Mouse (Mus musculus) monocyte, adult 2 months (primary cell): ENCODE data around the gene Enpp7.

Source experiments
- DNase-seq, 2 experiments: peaks; one replicate each; pipeline ENCODE4 v3.0.0; 2022; ENCODE audit warnings: low spot score in 2 of 2, low read depth in 1 of 2

Enpp7 gene

DNA sequence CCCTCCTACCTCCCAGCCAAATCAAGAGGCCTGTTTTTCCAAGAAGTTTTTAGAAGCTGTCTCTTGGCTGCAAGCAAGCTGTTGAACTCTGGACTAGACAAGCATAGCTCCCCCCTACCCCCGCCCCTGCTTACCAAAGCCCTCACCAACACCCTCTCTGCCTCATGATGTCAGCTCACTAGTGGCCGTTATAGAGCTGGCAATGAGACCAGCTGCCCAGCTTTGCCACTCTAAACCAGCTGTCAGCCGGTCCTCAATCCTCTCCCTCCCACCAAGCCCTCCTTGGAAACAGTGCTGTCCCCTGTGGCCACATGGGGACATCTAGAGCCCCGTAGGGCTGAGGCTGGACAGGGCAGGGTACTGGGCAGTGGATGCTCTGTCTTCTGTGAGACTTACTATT is 7.5 kb downstream of the Enpp7 start:
- no peak for DNase-seq

DNA sequence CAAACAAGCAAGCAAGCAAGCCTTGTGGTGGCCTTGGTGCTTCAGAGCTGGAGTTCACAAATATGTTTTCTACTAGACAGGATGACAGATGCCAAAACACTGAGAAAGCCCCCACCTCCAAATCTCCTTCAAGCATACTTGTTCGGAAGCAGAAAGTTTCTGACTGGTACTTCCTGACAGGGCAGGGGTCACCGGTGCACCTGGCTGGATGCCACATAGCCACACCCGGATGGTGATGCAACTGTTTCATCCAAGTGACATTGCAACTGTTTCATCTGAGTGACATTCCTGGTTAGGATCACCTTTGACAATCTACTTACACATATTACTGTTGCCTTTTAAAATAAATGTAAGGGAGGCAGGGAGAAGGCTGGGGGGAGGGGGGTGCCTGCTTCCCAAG is 9.2 kb downstream of the Enpp7 start:
- no peak for DNase-seq

DNA sequence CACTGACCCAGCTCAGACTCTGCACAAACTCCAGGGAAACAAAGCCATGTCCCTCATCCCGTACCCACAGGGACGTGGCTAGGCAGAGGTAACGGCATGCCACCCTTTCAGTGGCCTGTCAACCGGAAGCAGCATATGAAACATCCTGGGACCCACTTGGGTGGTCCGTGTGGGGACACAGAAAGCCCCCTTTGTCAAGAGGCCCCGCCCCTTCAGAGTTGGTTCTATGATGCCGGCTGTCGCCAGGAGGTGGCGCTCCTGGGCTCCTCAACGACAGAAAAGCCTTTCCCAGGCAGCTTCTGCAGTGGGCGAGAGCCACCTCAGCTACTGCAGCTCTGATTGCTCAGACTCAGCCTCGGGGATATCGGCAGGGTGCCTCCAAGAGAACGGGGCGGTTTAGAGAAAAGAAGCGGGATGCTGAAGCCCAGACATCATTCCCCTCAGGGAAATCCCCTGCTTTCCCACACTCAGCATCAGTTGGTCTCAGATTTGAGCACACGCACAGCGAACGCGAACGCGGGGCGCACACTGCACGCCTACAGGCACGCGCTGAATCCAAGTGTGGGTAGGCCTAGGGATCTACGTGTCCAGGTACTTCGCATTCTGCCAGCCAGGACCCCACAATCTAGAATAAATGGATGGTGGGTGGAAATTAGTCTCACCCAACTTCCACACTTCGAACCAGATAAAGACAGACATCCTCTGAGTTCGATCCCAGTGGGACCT is 10.7 kb downstream of the Enpp7 start:
- peak in 1 of 2 experiments; percentile 54 for DNase-seq

DNA sequence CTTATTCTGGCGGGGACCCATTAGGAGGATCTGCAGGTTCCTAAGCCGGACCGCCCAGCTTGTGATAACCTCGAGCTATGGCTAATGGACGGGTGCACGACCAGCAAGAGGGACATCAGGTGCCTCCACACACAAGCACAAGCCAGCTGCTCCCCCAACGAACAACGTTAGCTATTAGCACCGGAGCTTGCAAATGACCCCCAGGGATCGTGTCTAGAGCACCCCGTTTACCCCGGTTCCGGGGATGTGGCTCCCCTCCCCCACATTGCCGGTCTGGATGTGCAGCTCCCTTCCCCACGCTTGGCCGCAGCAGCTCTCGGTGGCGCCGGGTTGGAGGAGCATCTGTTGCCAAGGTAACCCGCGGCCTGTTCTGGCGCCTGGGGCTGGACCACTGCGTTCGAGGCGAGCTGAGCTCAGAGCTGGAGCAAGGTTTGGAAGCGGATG is 11.4 kb downstream of the Enpp7 start:
- DNase-seq: no peak

DNA sequence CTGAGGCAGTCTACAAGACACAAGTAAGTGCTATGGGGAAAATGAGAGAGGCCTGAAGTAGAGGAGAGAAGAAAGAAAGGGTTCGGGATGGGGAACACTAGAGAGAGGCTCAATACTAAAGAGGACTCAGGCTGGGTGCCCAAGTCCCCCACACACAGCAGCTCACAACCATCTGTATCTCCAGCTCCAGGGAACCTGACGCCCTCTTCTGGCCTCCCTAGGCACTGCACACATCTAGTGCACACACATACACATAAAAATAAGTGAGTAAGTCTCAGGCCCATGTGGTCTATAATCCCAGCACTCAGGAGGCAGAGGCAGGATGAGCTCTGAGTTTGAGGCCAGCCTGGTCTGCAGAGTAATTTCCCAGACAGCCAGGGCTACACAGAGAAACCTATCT is 12.9 kb downstream of the Enpp7 start:
- no peak for DNase-seq

DNA sequence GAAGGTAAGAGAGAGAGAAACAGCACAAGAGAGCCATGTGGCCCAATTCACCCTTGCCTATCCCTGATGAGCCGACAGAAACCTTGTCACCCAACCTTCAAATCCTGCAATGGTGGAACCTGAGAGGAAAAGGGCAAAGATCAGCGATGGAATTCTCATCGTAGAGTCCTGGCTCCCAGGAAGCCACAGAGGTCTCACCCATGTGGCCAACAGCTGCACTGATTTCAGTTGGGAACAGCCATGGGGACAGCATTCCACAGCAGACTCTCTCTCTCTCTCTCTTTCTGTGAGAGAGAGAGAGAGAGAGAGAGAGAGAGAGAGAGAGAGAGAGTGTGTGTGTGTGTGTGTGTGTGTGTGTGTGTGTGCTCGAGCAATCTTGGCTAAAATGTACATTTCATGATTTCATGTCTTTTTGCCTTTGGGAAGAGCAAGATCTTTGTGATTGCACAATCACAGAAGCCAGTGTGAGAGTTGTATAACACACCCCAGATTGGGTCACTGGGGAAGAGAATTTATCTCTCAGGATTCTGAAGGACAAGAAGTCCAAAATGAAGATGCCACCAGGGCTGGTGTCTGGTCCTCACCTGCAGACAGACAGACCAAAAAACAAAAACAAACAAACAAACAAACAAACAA is 13.6 kb downstream of the Enpp7 start:
- no peak for DNase-seq

DNA sequence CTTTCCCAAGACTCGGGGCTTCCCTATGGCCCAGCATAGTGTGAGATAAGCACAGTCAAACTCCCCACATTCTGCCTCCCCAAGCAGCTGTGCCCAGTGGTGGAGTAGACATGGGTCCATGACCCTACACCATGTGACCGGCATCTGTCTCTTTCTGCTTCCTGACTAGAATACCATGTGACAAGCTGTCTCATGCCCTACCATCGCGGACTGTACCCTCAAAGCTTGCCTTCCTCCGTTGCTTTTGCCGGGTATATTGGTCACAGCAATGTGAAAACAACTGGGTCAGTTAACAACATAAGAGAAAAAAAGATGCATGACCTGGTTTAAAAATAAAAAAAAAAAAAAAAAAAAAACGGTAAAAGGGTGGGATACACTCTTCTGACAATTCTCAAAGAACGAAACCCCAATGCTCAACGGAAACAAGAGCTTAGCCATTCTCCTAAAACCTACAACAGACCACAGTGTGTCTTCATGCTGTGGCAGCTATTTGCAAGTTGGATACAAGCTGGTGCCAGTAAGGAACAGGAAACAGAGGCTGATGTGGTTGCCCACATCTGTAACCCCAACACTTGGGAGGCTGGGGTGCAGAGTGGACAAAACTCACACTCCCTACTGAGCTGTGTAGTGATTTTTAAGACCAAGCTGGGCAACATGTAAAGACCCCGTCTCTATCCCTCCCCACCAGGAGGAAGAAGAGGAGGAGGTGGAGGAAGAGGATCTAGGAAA is 17.7 kb downstream of the Enpp7 start:
- no peak for DNase-seq

DNA sequence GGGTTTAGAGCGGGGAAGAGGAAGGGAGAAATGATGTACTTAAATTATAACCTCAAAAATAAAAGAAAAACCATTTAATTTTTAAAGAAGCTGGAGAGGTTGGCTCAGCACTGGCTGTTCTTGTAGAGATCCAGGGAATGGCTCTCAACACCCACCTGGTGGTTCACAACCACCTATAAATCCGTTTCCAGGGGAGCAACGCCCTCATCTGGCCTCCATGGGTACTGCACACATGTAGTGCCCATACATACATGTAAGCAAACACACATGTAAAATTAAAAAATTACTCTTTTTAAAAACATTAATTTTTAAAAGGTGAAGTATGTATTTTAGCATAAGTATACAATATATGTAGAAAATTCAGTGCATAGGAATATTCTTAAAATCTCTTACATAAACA is 18.5 kb downstream of the Enpp7 start:
- DNase-seq: no peak

DNA sequence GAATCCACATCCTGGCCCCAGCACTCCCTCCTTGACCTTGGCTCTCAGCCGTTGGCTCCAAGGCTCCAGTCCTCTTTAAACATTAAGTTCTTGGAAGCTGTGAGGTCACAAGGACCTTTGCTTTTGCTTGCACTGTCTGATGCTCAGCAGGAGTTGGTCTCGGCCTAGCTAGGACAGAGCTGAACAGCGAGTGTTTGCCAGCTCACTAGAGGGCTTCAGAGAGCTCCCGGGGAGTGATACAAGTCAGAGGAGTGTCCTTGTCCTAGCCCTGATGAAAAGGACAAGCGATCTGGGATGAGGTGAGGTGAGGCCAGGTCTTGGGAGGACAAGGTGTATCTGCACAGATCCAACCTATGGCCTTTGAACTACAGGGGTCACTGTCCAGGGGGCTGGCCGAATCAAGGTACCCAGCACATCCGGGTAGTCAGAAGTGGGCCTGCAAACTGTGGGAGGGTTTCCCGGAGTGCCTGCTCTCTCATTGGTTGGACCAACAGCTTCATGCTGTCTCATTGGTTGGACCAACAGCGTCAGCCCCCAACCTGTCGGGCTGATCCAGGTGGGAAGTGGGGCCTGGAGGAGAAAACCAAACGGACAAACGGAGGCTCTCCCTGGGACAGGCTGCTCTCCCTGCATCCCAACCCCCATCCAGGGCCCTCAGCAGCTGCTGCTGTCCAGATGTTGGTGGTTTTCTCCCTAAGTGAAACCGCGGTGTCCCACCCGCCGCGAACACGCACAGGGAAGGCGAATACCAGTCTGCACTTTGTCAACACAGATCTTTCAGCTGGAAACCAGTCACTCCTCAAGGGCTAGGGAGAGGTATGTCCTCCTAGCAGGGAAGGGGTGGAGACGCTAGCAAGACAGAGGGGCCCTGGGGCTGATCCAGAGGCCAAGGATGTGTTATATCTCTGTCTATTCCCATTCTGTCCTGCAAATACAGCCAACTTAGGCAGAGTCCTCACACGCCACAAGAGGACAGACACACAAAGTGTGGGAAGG is 19.8 kb downstream of the Enpp7 start:
- no peak for DNase-seq

DNA sequence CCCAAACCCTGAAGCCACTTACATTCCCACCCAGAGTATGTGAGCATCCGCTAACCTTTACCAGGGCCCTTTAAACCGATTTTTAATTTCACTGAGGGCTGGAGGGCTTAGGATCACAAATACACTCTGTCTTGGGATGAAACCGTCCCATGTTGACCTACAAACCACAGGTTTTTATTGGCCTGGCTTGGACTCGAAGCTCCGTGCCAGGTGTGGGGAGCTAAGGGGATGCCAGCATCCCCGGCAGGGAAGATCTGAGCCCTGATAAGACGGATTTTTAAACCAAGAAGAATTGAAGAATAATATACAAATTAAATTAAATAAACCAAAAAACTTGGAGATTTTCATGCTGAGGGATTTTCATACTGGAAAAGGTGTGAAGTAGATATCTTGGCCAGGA is 26.5 kb downstream of the Enpp7 start:
- no peak for DNase-seq

DNA sequence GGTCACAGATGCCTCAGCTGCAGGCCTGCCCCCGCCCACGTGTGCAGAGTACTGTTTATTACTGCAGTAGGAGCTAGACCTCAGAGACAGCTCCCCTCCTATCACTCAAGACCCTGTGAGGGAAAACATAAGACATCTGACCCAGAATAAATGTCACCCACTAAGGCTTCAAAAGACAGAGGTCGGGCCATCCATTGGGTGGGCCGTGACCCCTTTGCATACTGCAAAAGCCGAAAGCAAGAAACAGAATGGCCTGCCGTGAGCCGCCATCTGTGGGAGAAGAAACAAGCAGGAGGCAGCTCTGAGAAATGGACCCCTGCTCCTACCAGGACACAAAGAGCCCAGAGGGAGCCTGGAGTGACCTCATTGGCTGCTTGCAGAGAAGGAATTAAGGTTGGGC is 29.5 kb downstream of the Enpp7 start:
- DNase-seq: no peak

DNA sequence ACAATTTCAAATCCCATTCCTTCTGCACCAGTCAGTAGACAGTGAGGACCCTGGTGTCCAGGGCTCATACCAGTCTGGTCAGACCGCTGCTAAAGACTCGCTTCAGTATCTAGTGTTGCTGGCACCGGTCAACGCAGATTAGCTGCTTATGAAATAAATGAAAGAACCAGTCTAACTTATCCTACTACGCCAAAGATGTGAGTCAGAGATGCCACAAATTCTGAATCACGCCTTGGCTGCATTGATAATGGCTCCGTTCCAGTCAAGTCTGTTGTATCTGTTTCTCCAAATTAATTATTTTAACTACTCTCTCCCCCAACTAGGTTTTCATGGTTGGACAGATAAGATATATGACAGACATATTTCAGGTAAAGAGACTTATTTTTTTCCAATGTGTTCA is 33.2 kb downstream of the Enpp7 start:
- no peak for DNase-seq

DNA sequence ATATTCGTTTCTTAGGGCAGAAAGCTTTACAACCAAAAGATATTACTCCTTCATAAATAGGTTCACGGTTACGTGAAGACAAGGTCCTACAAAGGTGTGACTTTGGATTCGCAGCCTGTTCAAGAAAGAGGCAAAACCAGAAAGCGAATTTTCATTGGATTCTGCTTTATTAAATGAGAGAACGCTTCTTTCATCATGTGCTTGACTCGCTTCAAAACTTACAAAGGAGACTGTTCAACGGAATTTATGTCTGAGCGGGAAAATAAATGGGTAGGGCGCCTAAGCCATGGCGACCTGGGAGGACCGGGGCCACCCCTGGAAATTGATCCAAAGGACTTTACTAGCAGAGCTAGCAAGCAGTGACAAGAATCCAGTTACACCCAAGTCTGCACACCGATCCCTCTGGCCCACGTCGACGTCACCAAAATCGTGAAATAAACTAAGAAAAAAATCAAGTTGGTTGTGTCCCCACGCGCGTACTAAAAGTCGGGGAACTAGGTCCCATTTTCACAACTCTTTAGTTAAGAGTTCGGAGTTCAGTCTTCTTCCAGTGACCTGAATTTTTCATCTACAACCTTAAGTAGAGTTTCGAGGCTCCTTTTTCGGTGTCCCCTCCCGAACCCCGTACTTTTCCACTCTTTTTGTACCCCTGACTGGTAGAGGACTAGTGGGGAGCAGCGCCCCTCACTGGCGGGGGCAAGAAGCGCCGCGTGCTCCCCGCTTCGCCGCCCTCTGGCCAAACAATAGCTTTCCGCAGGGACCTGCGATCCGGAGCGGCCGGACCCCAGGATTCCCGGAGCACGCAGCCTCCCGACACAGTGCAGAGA is 34.3 kb downstream of the Enpp7 start:
- DNase-seq: no peak

DNA sequence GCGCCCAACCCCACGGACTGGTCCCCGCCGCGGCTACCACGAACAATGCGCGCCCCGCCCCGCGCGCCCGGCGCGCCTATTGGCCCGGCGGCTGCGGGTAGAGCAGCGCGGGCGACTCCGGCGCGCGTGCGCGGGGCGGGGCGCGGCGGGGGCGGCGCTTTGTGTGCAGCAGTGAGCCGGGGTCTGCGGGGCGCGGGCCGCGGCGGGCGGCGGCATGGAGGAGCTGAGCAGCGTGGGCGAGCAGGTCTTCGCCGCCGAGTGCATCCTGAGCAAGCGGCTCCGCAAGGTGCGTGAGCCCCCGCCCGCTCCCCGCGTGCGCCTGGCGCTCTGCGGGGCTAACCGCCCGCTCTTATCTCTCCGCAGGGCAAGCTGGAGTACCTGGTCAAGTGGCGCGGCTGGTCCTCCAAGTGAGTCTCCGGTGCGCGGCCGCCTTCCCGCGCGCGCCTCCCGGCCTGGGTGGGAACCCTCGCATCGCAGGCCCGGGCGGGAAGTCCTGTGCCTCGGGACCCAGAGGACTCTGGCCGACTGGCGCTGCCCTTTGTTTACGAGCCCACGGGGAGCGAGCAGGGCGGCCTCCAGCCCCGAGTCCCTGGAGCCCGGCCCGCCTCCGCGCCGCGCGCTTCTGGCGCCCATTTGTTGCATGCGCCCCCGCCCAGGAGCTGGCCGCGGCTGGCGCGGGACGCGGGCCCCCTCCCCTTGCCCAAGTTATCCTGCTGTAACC is 35.1 kb downstream of the Enpp7 start, which contains the start of gene Cbx2:
Gene Cbx2 (plus strand): TSS at position 68 of the 721 bp plus-strand sequence.
- peak in 1 of 2 experiments; percentile 51 for DNase-seq

DNA sequence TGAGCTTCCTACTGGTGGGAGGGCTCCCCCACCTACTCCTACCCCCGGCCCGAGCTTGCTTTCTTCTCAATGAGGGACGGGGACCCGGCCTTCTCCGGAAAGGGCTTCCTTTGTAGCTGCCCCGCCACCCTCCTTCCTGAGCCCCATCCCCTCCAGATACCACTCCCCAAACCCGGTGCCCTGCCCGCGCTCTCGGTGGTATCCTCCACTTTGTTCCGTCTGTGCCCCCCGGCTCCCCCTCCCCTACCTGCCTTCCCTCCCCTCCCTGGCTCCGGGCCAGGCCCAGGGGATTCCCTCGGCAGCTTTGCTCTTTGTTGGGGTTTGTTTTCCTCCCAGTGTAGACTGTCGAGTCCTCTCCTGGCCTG is 35.6 kb downstream of the Enpp7 start:
- DNase-seq: no peak

DNA sequence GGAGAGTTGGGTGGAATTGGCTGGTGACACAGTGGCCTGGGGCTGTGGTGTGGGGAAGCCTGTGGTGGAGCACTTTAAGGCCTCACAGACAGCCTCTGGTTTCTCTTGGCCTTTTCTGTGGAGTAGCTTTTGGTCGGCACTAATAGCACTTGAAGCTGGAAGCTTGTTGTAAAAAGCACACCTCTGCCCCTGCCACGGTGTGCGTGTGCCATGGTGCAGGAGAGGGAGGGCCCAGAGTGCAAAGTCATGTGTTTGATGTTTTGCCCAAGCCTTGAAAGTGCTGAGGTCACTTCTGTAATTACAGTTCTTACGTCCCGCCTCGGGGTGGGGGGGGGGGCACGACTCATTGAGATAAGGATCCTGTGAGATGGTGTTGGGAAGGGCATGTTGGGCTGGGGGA is 36.3 kb downstream of the Enpp7 start:
- no peak for DNase-seq

DNA sequence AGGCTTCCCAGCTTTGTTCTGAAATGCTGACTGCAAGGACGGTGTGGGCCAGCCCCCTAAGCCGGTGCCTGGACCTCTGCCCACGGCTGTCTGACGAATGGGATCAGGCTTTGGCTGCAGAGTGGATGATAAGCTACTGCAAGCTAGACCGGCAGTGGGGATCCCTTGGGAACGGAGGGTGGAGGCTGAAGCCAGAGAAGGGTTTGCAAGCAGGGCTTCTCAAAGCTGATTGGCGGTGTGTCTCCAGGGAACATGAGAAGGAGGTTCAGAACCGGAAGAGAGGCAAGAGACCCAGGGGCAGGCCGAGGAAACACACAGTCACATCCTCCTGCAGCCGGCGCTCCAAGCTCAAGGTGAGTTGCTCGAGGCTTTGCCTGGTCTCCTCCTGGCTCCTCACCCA is 38.2 kb downstream of the Enpp7 start:
- DNase-seq: no peak

DNA sequence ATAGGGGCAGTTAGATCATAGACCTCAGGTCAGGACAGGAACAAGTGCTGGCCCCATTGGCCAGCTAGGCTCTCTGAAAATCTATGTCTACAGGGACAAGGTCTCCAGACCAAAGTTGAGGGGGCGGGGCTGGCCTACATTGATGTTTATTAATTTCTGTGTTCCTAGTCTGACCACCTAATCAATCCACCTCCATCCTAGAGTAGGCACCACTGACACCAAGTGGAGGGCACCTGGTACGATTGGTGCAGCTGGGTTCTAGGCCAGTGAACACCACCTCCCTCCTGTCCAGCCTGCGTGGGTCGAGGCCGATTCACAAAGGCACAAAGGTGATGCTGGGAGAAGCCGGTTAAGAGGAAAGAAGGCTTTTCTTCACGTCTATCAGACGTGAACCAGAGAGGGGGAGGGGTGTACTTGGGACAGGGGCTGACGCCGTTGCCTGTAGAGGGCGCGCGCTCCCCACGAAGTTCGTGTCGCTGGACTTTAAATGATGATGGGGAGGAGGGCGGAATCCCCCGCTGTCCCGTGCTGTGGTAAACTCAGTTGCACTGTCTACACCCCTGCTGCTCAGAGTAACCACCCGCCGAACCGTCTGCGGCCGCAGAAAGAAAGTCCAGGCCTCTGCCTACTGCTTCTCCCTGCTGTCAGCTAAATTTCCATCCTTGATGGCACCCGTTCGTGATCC is 46.0 kb downstream of the Enpp7 start:
- peak; percentile 36 to 81 for DNase-seq

DNA sequence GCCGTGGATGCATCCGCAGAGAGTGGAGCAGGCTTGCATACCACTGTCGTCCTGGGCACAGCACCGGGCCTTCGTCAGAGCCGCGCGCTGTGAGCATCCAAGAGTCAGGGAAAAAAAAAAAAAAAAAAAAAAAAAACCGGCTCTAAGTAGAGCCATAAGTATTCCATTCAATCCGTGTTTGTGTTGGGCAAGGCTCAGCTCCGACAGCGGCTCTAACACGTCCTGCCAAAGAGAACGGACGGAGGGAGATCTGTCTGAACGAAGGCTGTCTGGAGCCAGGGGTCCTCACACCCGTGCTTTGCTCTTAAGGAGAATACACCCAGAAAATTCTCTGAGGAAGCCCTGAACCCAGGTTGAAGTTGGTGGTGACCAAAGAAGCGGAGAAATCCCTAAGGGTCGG is 46.6 kb downstream of the Enpp7 start:
- no peak for DNase-seq
